Mouse (Mus musculus) small intestine, adult 2 months (tissue): ENCODE data around the gene Gabrd.

Experiments used
- CTCF ChIP-seq: fragments of 200-500 bp; IDR thresholded peaks from 2 replicates; pipeline ENCODE4 v1.5.1; 2012; ENCODE audit warnings: low read depth, mild to moderate bottlenecking, control low read depth, inconsistent platforms, low read length, moderate library complexity, mixed read lengths; ENCODE audit not compliant: insufficient replicate concordance, insufficient read length; ENCODE audit errors: extremely low read depth
- POLR2A ChIP-seq: fragments of 200-500 bp; IDR thresholded peaks from 2 replicates; pipeline ENCODE4 v1.6.1; 2012; ENCODE audit warnings: low read depth, mild to moderate bottlenecking, control low read depth, inconsistent platforms, low read length, moderate library complexity

GRCm38 (mm10) chr4:155359560-155360464 is 38.1 kb downstream of the Gabrd start:
- TF ChIP-seq CTCF = no peak
- no peak for TF ChIP-seq POLR2A
